Mouse (Mus musculus) testis, adult 2 months (tissue): ENCODE results near the gene Thap4. TPM values are rescaled to one million over a fixed set of nuclear protein-coding genes. Genes with fewer than 3 reads are reported as not detected.

Source experiments
- H3K27ac ChIP-seq: fragments of 200-500 bp; 2 replicates; pipeline ENCODE4 v1.5.1; 2012; ENCODE audit warnings: low read depth, low read length; ENCODE audit not compliant: control insufficient read depth, insufficient read depth
- H3K27me3 ChIP-seq: fragments of 200-500 bp; 2 replicates; pipeline ENCODE4 v1.6.1; 2012; ENCODE audit warnings: mild to moderate bottlenecking, low read length, moderate library complexity; ENCODE audit not compliant: control insufficient read depth, insufficient read depth
- H3K36me3 ChIP-seq: fragments of 200-500 bp; 2 replicates; pipeline ENCODE4 v1.6.1; 2012; ENCODE audit warnings: mild to moderate bottlenecking, low read length; ENCODE audit not compliant: control insufficient read depth, insufficient read depth
- H3K4me1 ChIP-seq: fragments of 200-500 bp; 2 replicates; pipeline ENCODE4 v1.6.1; 2012; ENCODE audit warnings: low read length; ENCODE audit not compliant: control insufficient read depth, insufficient read depth
- H3K4me3 ChIP-seq: fragments of 200-500 bp; 2 replicates; pipeline ENCODE4 v1.5.1; 2012; ENCODE audit warnings: low read depth, mild to moderate bottlenecking, low read length, moderate library complexity, mixed read lengths; ENCODE audit not compliant: control insufficient read depth
- CTCF ChIP-seq: fragments of 200-500 bp; IDR thresholded peaks from 2 replicates; pipeline ENCODE4 v1.5.1; 2012; ENCODE audit warnings: low read depth, mild to moderate bottlenecking, inconsistent platforms, low read length, moderate library complexity; ENCODE audit not compliant: control insufficient read depth, insufficient read depth, insufficient replicate concordance
- POLR2A ChIP-seq: fragments of 200-500 bp; IDR thresholded peaks from 2 replicates; pipeline ENCODE4 v1.6.1; 2012; ENCODE audit warnings: low read depth, mild to moderate bottlenecking, inconsistent platforms, low read length, moderate library complexity; ENCODE audit not compliant: control insufficient read depth
- polyA plus RNA-seq: library from polyadenylated mRNA; depleted of rRNA; stranded (reverse); fragments of >200 nt; gene quantifications from 2 replicates; pipeline ENCODE4 v1.2.3, GENCODE M21; 2012

Thap4 gene
- polyA plus RNA-seq, 1 experiment = 261 TPM

GRCm38 (mm10) chr1:93756154-93756553 is 1.5 kb upstream of the Thap4 start:
- Histone ChIP-seq H3K27ac (no peak overlapping the region), H3K4me3 (no peak overlapping the region), H3K4me1 (peaks cover 6% of the 10 kb centered on the region), H3K36me3 (no peaks in the 10 kb centered on the region; the same call in 1 of the 2 replicates), H3K27me3 (no peaks in the 10 kb centered on the region)
- TF ChIP-seq POLR2A (no peak), CTCF (no peak)

- TF ChIP-seq CTCF = no peak
- TF ChIP-seq POLR2A = no peak
- Histone ChIP-seq H3K27me3 (no peaks in the 10 kb centered on the region), H3K4me1 (peaks cover 6% of the 10 kb centered on the region), H3K4me3 (peak overlapping the region; percentile 94; the same call in 1 of the 2 replicates), H3K36me3 (no peaks in the 10 kb centered on the region; the same call in 1 of the 2 replicates), H3K27ac (no peak overlapping the region)
These were observed 954 bp upstream of the Thap4 start for GRCm38 (mm10) chr1:93755618-93756017.

GRCm38 (mm10) chr1:93755291-93755610 is 587 bp upstream of the Thap4 start:
- TF ChIP-seq CTCF (no peak), POLR2A (no peak)
- H3K27me3 ChIP-seq = no peaks in the 10 kb centered on the region
- no peaks in the 10 kb centered on the region; the same call in 1 of the 2 replicates for H3K36me3 ChIP-seq
- peak overlapping the region; percentile 85 for H3K27ac ChIP-seq
- peak overlapping the region; percentile 94 for H3K4me3 ChIP-seq
- H3K4me1 ChIP-seq = peaks cover 6% of the 10 kb centered on the region

- Histone ChIP-seq H3K27ac (peak overlapping the region; percentile 85), H3K4me3 (peak overlapping the region; percentile 94), H3K27me3 (no peaks in the 10 kb centered on the region), H3K4me1 (peaks cover 6% of the 10 kb centered on the region), H3K36me3 (no peaks in the 10 kb centered on the region; the same call in 1 of the 2 replicates)
- TF ChIP-seq CTCF = no peak
- TF ChIP-seq POLR2A = no peak
These were observed 622 bp downstream of the Thap4 start for GRCm38 (mm10) chr1:93753911-93754572.

- Histone ChIP-seq H3K27ac (no peak within 1 kb of the TSS), H3K27me3 (no peaks in the 10 kb centered on the region), H3K36me3 (no peaks in the 10 kb centered on the region; the same call in 1 of the 2 replicates), H3K4me1 (peaks cover 4% of the 10 kb centered on the region), H3K4me3 (no peak within 1 kb of the TSS)
- TF ChIP-seq POLR2A (no peak), CTCF (no peak)
These were observed 3.4 kb downstream of the Thap4 start, which contains the start of gene Atg4b for GRCm38 (mm10) chr1:93751290-93751689. Gene Atg4b, plus strand, starts transcription at chr1:93751500.

- Histone ChIP-seq H3K4me1 (peaks cover 5% of the 10 kb centered on the region), H3K4me3 (no peak overlapping the region), H3K27me3 (no peaks in the 10 kb centered on the region), H3K27ac (no peak overlapping the region; the same call in 1 of the 2 replicates), H3K36me3 (no peaks in the 10 kb centered on the region; the same call in 1 of the 2 replicates)
- TF ChIP-seq CTCF (no peak), POLR2A (no peak)
These were observed 6.1 kb downstream of the Thap4 start for GRCm38 (mm10) chr1:93748539-93748938.

GRCm38 (mm10) chr1:93746179-93746578 is 8.5 kb downstream of the Thap4 start:
- H3K4me3 ChIP-seq = no peak overlapping the region
- no peaks in the 10 kb centered on the region for H3K36me3 ChIP-seq
- H3K4me1 ChIP-seq = 0 out of 2 replicates have a peak, but pooled peaks cover 3% of the 10 kb centered on the region
- H3K27me3 ChIP-seq = no peaks in the 10 kb centered on the region
- TF ChIP-seq POLR2A (no peak), CTCF (no peak)
- H3K27ac ChIP-seq = no peak overlapping the region

- no peaks in the 10 kb centered on the region for H3K27me3 ChIP-seq
- no peak overlapping the region for H3K4me3 ChIP-seq
- TF ChIP-seq CTCF (no peak), POLR2A (no peak)
- no peaks in the 10 kb centered on the region for H3K36me3 ChIP-seq
- 0 out of 2 replicates have a peak, but pooled peaks cover 3% of the 10 kb centered on the region for H3K4me1 ChIP-seq
- no peak overlapping the region for H3K27ac ChIP-seq
These were observed 11.8 kb downstream of the Thap4 start for GRCm38 (mm10) chr1:93742910-93743309.
